Mouse (Mus musculus) CH12.LX (cell line): ENCODE results near the gene Pgm5. TPM values are rescaled to one million over a fixed set of nuclear protein-coding genes. Genes with fewer than 3 reads are reported as not detected.

Experiments used
- DNase-seq: peaks from one replicate; pipeline ENCODE4 v3.0.0-alpha.2; 2013; ENCODE audit errors: extremely low read depth
- H3K27ac ChIP-seq: 2 replicates; pipeline ENCODE4 v1.5.1; 2012; ENCODE audit warnings: low read depth, mild to moderate bottlenecking, control low read depth, moderate library complexity; ENCODE audit not compliant: insufficient read depth
- H3K27me3 ChIP-seq: replicated peaks from 2 replicates; pipeline ENCODE3; 2012; ENCODE audit warnings: inconsistent platforms
- H3K36me3 ChIP-seq, 2 experiments: replicated peaks in 1 of 2; 2 replicates each; pipeline versions ENCODE3 to v1.6.1; 2012; ENCODE audit warnings: inconsistent platforms in 1 of 2, low read length in 1 of 2, mild to moderate bottlenecking in 1 of 2, mixed read lengths in 1 of 2, moderate library complexity in 1 of 2; ENCODE audit not compliant: control insufficient read depth in 1 of 2, insufficient read depth in 1 of 2
- H3K4me1 ChIP-seq, 2 experiments: 2 replicates each; pipeline ENCODE4 v1.6.1; 2012; ENCODE audit warnings: inconsistent platforms in 1 of 2, moderate library complexity in 1 of 2; ENCODE audit not compliant: insufficient read depth in 2 of 2, control insufficient read depth in 1 of 2
- H3K4me2 ChIP-seq: 2 replicates; pipeline ENCODE4 v1.6.1; 2012; ENCODE audit warnings: low read depth, mild to moderate bottlenecking, control low read depth; ENCODE audit not compliant: poor library complexity, insufficient read depth, severe bottlenecking
- H3K4me3 ChIP-seq, 3 experiments: fragments of 150-350 bp in 1 of 3; sonication (generic) in 1 of 3; replicated peaks in 1 of 3; 2 replicates each; pipeline versions ENCODE3 to v1.5.1; 2011 to 2012; ENCODE audit warnings: low read depth in 2 of 3, low read length in 2 of 3, mild to moderate bottlenecking in 2 of 3, moderate library complexity in 2 of 3, control low read depth in 1 of 3, improper control_type of control experiment in 1 of 3, inconsistent platforms in 1 of 3, mixed read lengths in 1 of 3; ENCODE audit not compliant: poor library complexity in 1 of 3
- H3K79me2 ChIP-seq: replicated peaks from 2 replicates; pipeline ENCODE4 v1.6.1; 2012; ENCODE audit warnings: mild to moderate bottlenecking, moderate library complexity; ENCODE audit not compliant: control insufficient read depth, poor library complexity, insufficient read depth, severe bottlenecking; ENCODE audit errors: extremely low read depth
- H3K9ac ChIP-seq: 2 replicates; pipeline ENCODE4 v1.6.1; 2012; ENCODE audit warnings: low read depth, mild to moderate bottlenecking, control low read depth, moderate library complexity; ENCODE audit not compliant: insufficient read depth
- H3K9me3 ChIP-seq: replicated peaks from 2 replicates; pipeline ENCODE3; 2012; ENCODE audit warnings: low read length, inconsistent platforms, mixed read lengths
- BHLHE40 ChIP-seq: IDR thresholded peaks from 2 replicates; pipeline ENCODE4 v1.6.1; 2011; ENCODE audit warnings: mild to moderate bottlenecking, low read depth, low read length, improper control_type of control experiment
- CHD1 ChIP-seq: IDR thresholded peaks from 2 replicates; pipeline ENCODE4 v1.6.1; 2012; ENCODE audit warnings: low read depth, low read length, improper control_type of control experiment, inconsistent platforms
- CHD2 ChIP-seq: IDR thresholded peaks from 2 replicates; pipeline ENCODE4 v1.6.1; 2011; ENCODE audit warnings: low read length, improper control_type of control experiment
- ELF1 ChIP-seq: IDR thresholded peaks from 2 replicates; pipeline ENCODE4 v1.6.1; 2014; ENCODE audit warnings: low read depth, mild to moderate bottlenecking, inconsistent platforms, low read length, improper control_type of control experiment
- EP300 ChIP-seq: IDR thresholded peaks from 2 replicates; pipeline ENCODE4 v1.6.1; 2011; ENCODE audit warnings: low read length, improper control_type of control experiment
- GABPA ChIP-seq: IDR thresholded peaks from 2 replicates; pipeline ENCODE4 v1.6.1; 2012; ENCODE audit warnings: low read depth, low read length, improper control_type of control experiment, inconsistent platforms; ENCODE audit not compliant: insufficient replicate concordance
- HCFC1 ChIP-seq: IDR thresholded peaks from 2 replicates; pipeline ENCODE4 v1.6.1; 2012; ENCODE audit warnings: low read depth, mild to moderate bottlenecking, inconsistent platforms, low read length, improper control_type of control experiment
- IRF4 ChIP-seq: IDR thresholded peaks from 2 replicates; pipeline ENCODE4 v1.6.1; 2014; ENCODE audit warnings: low read depth, mild to moderate bottlenecking, inconsistent platforms, low read length, improper control_type of control experiment
- JUN ChIP-seq: IDR thresholded peaks from 2 replicates; pipeline ENCODE4 v1.6.1; 2011; ENCODE audit warnings: low read depth, mild to moderate bottlenecking, low read length, improper control_type of control experiment, moderate library complexity; ENCODE audit not compliant: insufficient read depth
- JUND ChIP-seq: conservative IDR thresholded peaks from 2 replicates; pipeline ENCODE4 v1.6.1; 2011; ENCODE audit warnings: low read depth, low read length, improper control_type of control experiment
- MAFK ChIP-seq: IDR thresholded peaks from 2 replicates; pipeline ENCODE4 v1.6.1; 2011; ENCODE audit warnings: low read length, improper control_type of control experiment; ENCODE audit not compliant: insufficient replicate concordance
- MEF2A ChIP-seq: IDR thresholded peaks from 2 replicates; pipeline ENCODE4 v1.6.1; 2014; ENCODE audit warnings: low read depth, mild to moderate bottlenecking, inconsistent platforms, low read length, improper control_type of control experiment, borderline replicate concordance
- MXI1 ChIP-seq: IDR thresholded peaks from 2 replicates; pipeline ENCODE4 v1.6.1; 2011; ENCODE audit warnings: mild to moderate bottlenecking, low read depth, low read length, improper control_type of control experiment
- NELFE ChIP-seq: IDR thresholded peaks from 2 replicates; pipeline ENCODE4 v1.6.1; 2011; ENCODE audit warnings: low read depth, low read length, improper control_type of control experiment
- NRF1 ChIP-seq: IDR thresholded peaks from 2 replicates; pipeline ENCODE4 v1.6.1; 2014; ENCODE audit warnings: low read depth, mild to moderate bottlenecking, inconsistent platforms, low read length, improper control_type of control experiment, moderate library complexity
- PAX5 ChIP-seq: IDR thresholded peaks from 2 replicates; pipeline ENCODE4 v1.6.1; 2012; ENCODE audit warnings: low read length, inconsistent platforms, mixed read lengths
- POLR2AphosphoS2 ChIP-seq: IDR thresholded peaks from 2 replicates; pipeline ENCODE4 v1.6.1; 2011; ENCODE audit warnings: low read depth, low read length, improper control_type of control experiment
- RAD21 ChIP-seq: IDR thresholded peaks from 2 replicates; pipeline ENCODE4 v1.6.1; 2011; ENCODE audit warnings: low read depth, mild to moderate bottlenecking, low read length, improper control_type of control experiment, moderate library complexity
- RCOR1 ChIP-seq: conservative IDR thresholded peaks from 2 replicates; pipeline ENCODE4 v1.6.1; 2012; ENCODE audit warnings: low read depth, mild to moderate bottlenecking, inconsistent platforms, low read length, improper control_type of control experiment
- SIN3A ChIP-seq: IDR thresholded peaks from 2 replicates; pipeline ENCODE4 v1.6.1; 2012; ENCODE audit warnings: low read length, improper control_type of control experiment, inconsistent platforms
- SMC3 ChIP-seq: IDR thresholded peaks from 2 replicates; pipeline ENCODE4 v1.6.1; 2011; ENCODE audit warnings: low read depth, low read length, improper control_type of control experiment
- TCF12 ChIP-seq: IDR thresholded peaks from 2 replicates; pipeline ENCODE4 v1.6.1; 2014; ENCODE audit warnings: low read depth, mild to moderate bottlenecking, inconsistent platforms, low read length, improper control_type of control experiment
- USF2 ChIP-seq: conservative IDR thresholded peaks from 2 replicates; pipeline ENCODE4 v1.6.1; 2011; ENCODE audit warnings: low read depth, low read length, improper control_type of control experiment
- ZC3H11A ChIP-seq: IDR thresholded peaks from 2 replicates; pipeline ENCODE4 v1.6.1; 2012; ENCODE audit warnings: low read depth, mild to moderate bottlenecking, inconsistent platforms, low read length, improper control_type of control experiment
- ZMIZ1 ChIP-seq: IDR thresholded peaks from 2 replicates; pipeline ENCODE4 v1.6.1; 2012; ENCODE audit warnings: low read depth, mild to moderate bottlenecking, inconsistent platforms, low read length, improper control_type of control experiment
- ZNF384 ChIP-seq: IDR thresholded peaks from 2 replicates; pipeline ENCODE4 v1.6.1; 2012; ENCODE audit warnings: low read depth, low read length, improper control_type of control experiment, inconsistent platforms
- dilution Hi-C: fragments of 300-500 bp; cut with MboI; formaldehyde crosslinking; loops from 2 replicates; pipeline ENCODE4 v1.14.3; 2020; ENCODE audit warnings: low sequenced_read_pairs; ENCODE audit not compliant: extremely low pct_unique_long_range_greater_than_20kb, extremely low pct_ligation_motif_present
- in situ Hi-C: fragments of 300-500 bp; cut with MboI; formaldehyde crosslinking; loops from 3 replicates; pipeline ENCODE4 v1.14.3; 2019; ENCODE audit warnings: low sequenced_read_pairs, low pct_ligation_motif_present, low pct_unique_long_range_greater_than_20kb, mixed read lengths
- polyA plus RNA-seq: library from polyadenylated mRNA; unstranded; fragments of >175 nt; gene quantifications from 2 replicates; pipeline ENCODE4 v1.2.1, GENCODE M21; 2012; ENCODE audit warnings: low read depth; ENCODE audit not compliant: insufficient read length
- total RNA-seq, 2 experiments: library from RNA; depleted of rRNA; stranded (reverse); fragments of 300-350 nt in 1 of 2; fragments of >200 nt in 1 of 2; gene quantifications; 2 replicates each; pipeline ENCODE4 v1.2.3; 2012 to 2014

Gene Pgm5
- total and polyA plus RNA-seq, 3 experiments: not detected

DNA sequence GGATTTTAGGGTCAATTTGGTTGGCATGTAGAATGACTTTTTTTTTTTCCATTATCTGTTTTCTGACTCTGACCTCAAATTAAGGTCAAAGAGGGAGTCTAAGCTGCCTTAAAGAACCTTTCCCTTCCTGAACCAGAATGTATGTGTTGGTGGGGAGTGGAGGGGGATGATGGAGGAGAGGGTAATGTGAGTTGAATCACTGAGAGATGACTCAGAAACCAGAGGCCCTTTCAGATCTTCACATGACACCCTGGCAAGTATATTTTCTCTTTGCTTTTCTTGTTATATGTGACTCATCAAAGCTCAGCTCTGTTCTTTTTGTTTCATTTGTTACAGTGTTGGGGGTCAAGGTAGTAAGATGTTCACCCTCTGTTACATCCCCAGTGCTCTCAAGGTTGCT is 141.2 kb downstream of the Pgm5 start:
- Histone ChIP-seq H3K4me3 (no peak overlapping the region), H3K9ac (no peak overlapping the region), H3K36me3 (no peaks in the 10 kb centered on the region), H3K4me1 (peaks cover 0 to 23% of the 10 kb centered on the region in 2 experiments; a peak in 2 of 4 replicates)
- in situ Hi-C loops: no loop called here
- TF ChIP-seq SIN3A: no peak
- TF ChIP-seq, all 38 proteins: peak for 0
- Histone ChIP-seq H3K9me3 (peaks cover 2% of the 10 kb centered on the region), H3K79me2 (no peaks in the 10 kb centered on the region), H3K4me2 (no peak overlapping the region), H3K27ac (no peak overlapping the region), H3K27me3 (no peaks in the 10 kb centered on the region)
- DNase-seq: no peak
- dilution Hi-C loops: no loop called here

DNA sequence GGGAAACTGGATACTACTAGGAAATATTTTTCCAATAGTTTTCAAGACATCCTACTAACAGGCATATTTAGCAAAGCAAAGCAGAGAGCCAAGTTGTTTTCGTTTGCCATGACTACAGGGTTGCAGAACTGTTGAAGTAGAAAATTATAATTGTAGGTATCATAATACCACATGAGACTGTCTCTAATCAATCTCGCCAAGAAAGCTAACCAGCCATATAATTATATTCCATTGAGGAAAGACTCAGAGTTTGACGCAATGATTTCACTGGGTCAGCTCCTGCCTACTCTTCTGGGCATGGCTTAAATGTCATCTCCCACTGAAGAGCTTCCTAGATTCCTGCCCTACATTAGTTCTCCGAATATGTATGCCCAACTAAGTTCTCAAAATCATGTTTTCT is 142.2 kb downstream of the Pgm5 start:
- no peak for DNase-seq
- no peak overlapping the region for H3K4me3 ChIP-seq
- no peaks in the 10 kb centered on the region for H3K36me3 ChIP-seq
- no peak overlapping the region for H3K27ac ChIP-seq
- H3K79me2 ChIP-seq: no peaks in the 10 kb centered on the region
- H3K27me3 ChIP-seq: no peaks in the 10 kb centered on the region
- peaks cover 0 to 17% of the 10 kb centered on the region in 2 experiments; a peak in 2 of 4 replicates for H3K4me1 ChIP-seq
- dilution Hi-C loops: no loop called here
- in situ Hi-C loops: no loop called here
- H3K4me2 ChIP-seq: no peak overlapping the region
- H3K9ac ChIP-seq: no peak overlapping the region
- TF ChIP-seq USF2: no peak
- no peak for TF ChIP-seq ZMIZ1
- TF ChIP-seq NELFE: no peak
- no peak for TF ChIP-seq EP300
- TF ChIP-seq ELF1: no peak
- TF ChIP-seq RAD21: no peak
- no peak for TF ChIP-seq BHLHE40
- TF ChIP-seq GABPA: no peak
- no peak for TF ChIP-seq ZNF384
- TF ChIP-seq PAX5: no peak
- no peak for TF ChIP-seq HCFC1
- TF ChIP-seq CHD2: no peak
- TF ChIP-seq JUN: no peak
- H3K9me3 ChIP-seq: peaks cover 2% of the 10 kb centered on the region

DNA sequence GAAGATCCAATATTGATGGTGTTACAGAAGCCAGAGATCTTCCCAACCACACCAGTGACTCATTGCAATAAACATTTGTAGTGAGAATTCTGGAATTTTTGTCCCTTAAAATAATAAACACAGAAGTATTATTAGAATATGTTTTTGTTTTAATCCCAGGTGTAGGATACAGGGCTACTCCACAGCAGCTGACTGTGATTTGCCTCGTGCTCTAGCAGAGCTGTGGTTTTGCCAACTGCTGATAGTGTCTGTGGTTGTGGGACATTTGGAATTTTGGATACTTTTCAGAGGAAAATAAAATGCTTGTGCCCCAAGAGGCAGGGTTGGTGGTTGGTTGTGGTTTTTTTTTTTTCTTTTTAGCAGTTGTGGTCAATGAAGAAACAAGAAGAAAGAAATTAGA is 143.6 kb downstream of the Pgm5 start:
- peaks cover 2% of the 10 kb centered on the region for H3K9me3 ChIP-seq
- H3K36me3 ChIP-seq: no peaks in the 10 kb centered on the region
- dilution Hi-C loops: no loop called here
- H3K79me2 ChIP-seq: no peaks in the 10 kb centered on the region
- H3K27ac ChIP-seq: no peak overlapping the region
- DNase-seq: no peak
- no peak overlapping the region for H3K4me2 ChIP-seq
- peaks cover 0 to 2% of the 10 kb centered on the region in 2 experiments; a peak in 2 of 4 replicates for H3K4me1 ChIP-seq
- TF ChIP-seq RCOR1 (no peak), BHLHE40 (no peak), SIN3A (no peak), MEF2A (no peak), ZC3H11A (no peak), TCF12 (no peak), NRF1 (no peak), CHD1 (no peak), ZMIZ1 (no peak), JUND (no peak), IRF4 (no peak), MAFK (no peak), MXI1 (no peak), SMC3 (no peak), POLR2AphosphoS2 (no peak)
- in situ Hi-C loops: no loop called here
- no peaks in the 10 kb centered on the region for H3K27me3 ChIP-seq
- no peak overlapping the region for H3K9ac ChIP-seq
- H3K4me3 ChIP-seq: no peak overlapping the region
